Comparison of ENCODE assay signal across 7 mouse cellular contexts in genomic region chr17:86937497-86938155, GRCm38 (mm10). TPM values are rescaled to one million over a fixed set of nuclear protein-coding genes. Genes with fewer than 3 reads are reported as not detected.
DNase-seq lines count a peak whose midpoint lies in the region; ATAC-seq and TF ChIP-seq lines count a peak whose summit lies in the region.

No protein-coding gene starts in this region.

- peak overlapping the region; percentile 58 for H3K4me3 ChIP-seq in embryonic facial prominence, embryonic 10.5 days
- H3K4me3 ChIP-seq in heart, adult 2 months: peak overlapping the region; percentile 48
- peak overlapping the region; percentile 32 for H3K4me3 ChIP-seq in midbrain, embryonic 11.5 days (ENCODE audit: low read depth, low read length)

- peak overlapping the region; percentile 56 for H3K4me2 ChIP-seq in midbrain, embryonic 11.5 days

- H3K4me1 ChIP-seq in embryonic facial prominence, embryonic 10.5 days: peaks cover 23% of the 10 kb centered on the region
- peaks cover 2% of the 10 kb centered on the region; the same call in 1 of the 2 replicates for H3K4me1 ChIP-seq in heart, adult 2 months (ENCODE audit: control insufficient read depth, insufficient read depth, low read length)
- peaks cover 2% of the 10 kb centered on the region for H3K4me1 ChIP-seq in midbrain, embryonic 11.5 days (ENCODE audit: control insufficient read depth, insufficient read depth, low read length)

- H3K27me3 ChIP-seq in embryonic facial prominence, embryonic 10.5 days (replicated peaks; ENCODE audit: low read depth, poor library complexity, severe bottlenecking): peaks cover 59% of the 10 kb centered on the region
- no peaks in the 10 kb centered on the region for H3K27me3 ChIP-seq in heart, adult 2 months (ENCODE audit: control insufficient read depth, insufficient read depth, low read length)
- no peaks in the 10 kb centered on the region; the same call in 1 of the 2 replicates for H3K27me3 ChIP-seq in midbrain, embryonic 11.5 days (ENCODE audit: control insufficient read depth, insufficient read depth, low read length)

- H3K79me2 ChIP-seq in heart, adult 2 months (replicated peaks; ENCODE audit: control insufficient read depth, insufficient read depth, low read length): no peaks in the 10 kb centered on the region

- WGBS in embryonic facial prominence, embryonic 10.5 days: 3% methylated on average over 20 of the region's 20 CpGs
- 3% methylated on average over 20 of the region's 20 CpGs for WGBS in heart, adult 2 months
- WGBS in midbrain, embryonic 11.5 days: 3% methylated on average over 20 of the region's 20 CpGs

- peak overlapping the region; percentile 7 for H3K9ac ChIP-seq in heart, adult 2 months (ENCODE audit: low read depth, low read length)
- H3K9ac ChIP-seq in midbrain, embryonic 11.5 days (ENCODE audit: low read length): peak overlapping the region; percentile 39

- H3K27ac ChIP-seq in embryonic facial prominence, embryonic 10.5 days (replicated peaks): peak overlapping the region; percentile 35
- H3K27ac ChIP-seq in heart, adult 2 months: peak overlapping the region; percentile 19; the same call in 1 of the 2 replicates
- no peak overlapping the region for H3K27ac ChIP-seq in midbrain, embryonic 11.5 days (ENCODE audit: low read depth, low read length)

- intact Hi-C loops in heart, adult 2 months (cut with DNase I): no loop called here
- intact Hi-C loops in left cerebral cortex, postnatal 4 days (cut with DNase I): no loop called here

- no peaks in the 10 kb centered on the region for H3K9me3 ChIP-seq in embryonic facial prominence, embryonic 10.5 days
- H3K9me3 ChIP-seq in midbrain, embryonic 11.5 days (ENCODE audit: control insufficient read depth, low read length): no peaks in the 10 kb centered on the region

- TF ChIP-seq CTCF in heart, adult 2 months (IDR thresholded peaks at IDR 0.05): no peak

- TF ChIP-seq EP300 in heart, adult 2 months (IDR thresholded peaks at IDR 0.05; ENCODE audit: insufficient read depth, low read depth, low read length): peak; percentile 64; the same call in 1 of the 2 replicates

- TF ChIP-seq POLR2A in heart, adult 2 months (IDR thresholded peaks at IDR 0.05; ENCODE audit: insufficient read depth, low read depth, low read length): 0 out of 2 replicates have a peak, but pooled peaks have one; percentile 8

- ATAC-seq in midbrain, embryonic 11.5 days (ENCODE audit: low FRiP score): peak; percentile 94

- DNase-seq in adrenal gland, postnatal 10 days: peak; percentile 91
- DNase-seq in embryonic facial prominence, embryonic 10.5 days (ENCODE audit: low spot score): peak; percentile 79
- DNase-seq in heart, adult 2 months: peak; percentile 86 to 89
- peak; percentile 86 for DNase-seq in kidney, adult 18-20 months
- peak; percentile 81 for DNase-seq in left cerebral cortex, postnatal 4 days
- peak; percentile 98 for DNase-seq in midbrain, embryonic 11.5 days (ENCODE audit: low spot score, missing footprints)
- DNase-seq in right cerebral cortex, postnatal 4 days: peak; percentile 51

- H3K36me3 ChIP-seq in embryonic facial prominence, embryonic 10.5 days (replicated peaks): no peaks in the 10 kb centered on the region
- no peaks in the 10 kb centered on the region for H3K36me3 ChIP-seq in heart, adult 2 months (ENCODE audit: control insufficient read depth, insufficient read depth, low read length)
- no peaks in the 10 kb centered on the region for H3K36me3 ChIP-seq in midbrain, embryonic 11.5 days (ENCODE audit: control insufficient read depth, insufficient read depth, low read length)

RNA-seq across cellular contexts. Expression of gene Atp6v1e2, which starts 10.1 kb away (rescaled TPM):
- total RNA-seq in adrenal gland, postnatal 10 days (2021): not detected
- polyA plus RNA-seq in embryonic facial prominence, embryonic 10.5 days (2016; fragmentation: Nextera tagmentation; extraction: Ambion mirVana): not detected in 2 replicates
- total RNA-seq in heart, adult 2 months (2021): not detected
- not detected in 2 replicates for polyA plus RNA-seq in heart, adult 2 months (2012; rRNA removed)
- not detected for total RNA-seq in left cerebral cortex, postnatal 4 days (2021)
- polyA plus RNA-seq in midbrain, embryonic 11.5 days (2014; fragmentation: Nextera tagmentation; extraction: Ambion mirVana): 0.14 TPM in 1 of 2 replicates, not detected in the other

RNA-seq across cellular contexts. Expression of gene Tmem247, which starts 20.5 kb away (rescaled TPM):
- total RNA-seq in adrenal gland, postnatal 10 days (2021): not detected
- not detected in 2 replicates for polyA plus RNA-seq in embryonic facial prominence, embryonic 10.5 days (2016; fragmentation: Nextera tagmentation; extraction: Ambion mirVana)
- total RNA-seq in heart, adult 2 months (2021): not detected
- 0.26 TPM in 1 of 2 replicates, not detected in the other for polyA plus RNA-seq in heart, adult 2 months (2012; rRNA removed)
- total RNA-seq in left cerebral cortex, postnatal 4 days (2021): not detected
- polyA plus RNA-seq in midbrain, embryonic 11.5 days (2014; fragmentation: Nextera tagmentation; extraction: Ambion mirVana): not detected in 2 replicates

RNA-seq across cellular contexts. Expression of gene Rhoq, which starts 25.3 kb away (rescaled TPM):
- total RNA-seq in adrenal gland, postnatal 10 days (2021): 100 to 1,000 TPM in 1 of 2 experiments, 10 to 100 TPM in 1; 92.3 to 100 TPM
- 11.9 and 13.1 TPM in 2 replicates for polyA plus RNA-seq in embryonic facial prominence, embryonic 10.5 days (2016; fragmentation: Nextera tagmentation; extraction: Ambion mirVana)
- total RNA-seq in heart, adult 2 months (2021): 100 to 1,000 TPM; 119 to 138 TPM
- polyA plus RNA-seq in heart, adult 2 months (2012; rRNA removed): 70.7 and 118 TPM in 2 replicates
- total RNA-seq in left cerebral cortex, postnatal 4 days (2021): 10 to 100 TPM; 26.3 to 30.1 TPM
- 11.8 and 12.3 TPM in 2 replicates for polyA plus RNA-seq in midbrain, embryonic 11.5 days (2014; fragmentation: Nextera tagmentation; extraction: Ambion mirVana)
